Mouse (Mus musculus): ENCODE data around the gene 7530416G11Rik.

DNA sequence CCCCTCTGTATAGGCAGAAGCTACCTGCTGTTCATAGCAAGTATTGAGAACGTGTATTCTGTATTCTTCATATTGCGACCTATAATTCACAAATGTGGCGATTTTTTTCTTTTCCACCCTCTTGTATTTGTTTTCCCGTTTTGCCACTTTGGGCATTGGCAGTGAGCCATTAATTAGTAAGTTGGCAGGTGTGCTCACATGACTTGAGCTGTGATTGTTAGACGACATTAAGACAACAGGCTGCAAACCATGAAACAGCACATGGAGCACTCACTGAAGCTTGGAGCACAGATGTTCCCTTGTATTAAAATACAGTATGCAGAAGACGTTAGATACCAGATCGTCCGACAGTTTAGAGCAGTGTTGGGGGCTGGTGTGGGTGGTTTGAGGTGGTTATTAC, 46.1 kb downstream of the 7530416G11Rik start:
- no peak for TF ChIP-seq CTCF (IDR thresholded peaks at IDR 0.05; ENCODE audit: low read depth)
- no peak for TF ChIP-seq EP300 (IDR thresholded peaks at IDR 0.05; ENCODE audit: low read depth)
